Mouse (Mus musculus) forebrain, embryonic 14.5 days (tissue): ENCODE data around the gene BC035044. TPM values are rescaled to one million over a fixed set of nuclear protein-coding genes. Genes with fewer than 3 reads are reported as not detected.

Experiments
- ATAC-seq: fragments of 200-750 bp; cut with Nextera tagmentation; 2 replicates; pipeline ENCODE4 v1.8.0; 2017; ENCODE audit warnings: mild to moderate bottlenecking, moderate library complexity
- DNase-seq: peaks from one replicate; pipeline ENCODE4 v3.0.0-alpha.2; 2015; ENCODE audit warnings: low spot score
- H3K27ac ChIP-seq: fragments of 300-500 bp; sonication (generic); 2 replicates; pipeline ENCODE4 v1.5.1; 2014; ENCODE audit warnings: low read depth, mild to moderate bottlenecking, control low read depth, low read length, moderate library complexity
- H3K27me3 ChIP-seq: fragments of 300-500 bp; sonication (generic); replicated peaks from 2 replicates; pipeline ENCODE4 v1.6.1; 2014; ENCODE audit warnings: low read length, control low read depth, mixed read lengths; ENCODE audit not compliant: control insufficient read depth, insufficient read depth
- H3K36me3 ChIP-seq: fragments of 300-500 bp; sonication (generic); 2 replicates; pipeline ENCODE4 v1.6.1; 2014; ENCODE audit warnings: low read length, control low read depth; ENCODE audit not compliant: control insufficient read depth, insufficient read depth
- H3K4me1 ChIP-seq: fragments of 300-500 bp; sonication (generic); 2 replicates; pipeline ENCODE4 v1.6.1; 2014; ENCODE audit warnings: antibody characterized with exemption, low read length, control low read depth; ENCODE audit not compliant: control insufficient read depth, insufficient read depth
- H3K4me2 ChIP-seq: fragments of 300-500 bp; sonication (generic); 2 replicates; pipeline ENCODE4 v1.6.1; 2014; ENCODE audit warnings: mild to moderate bottlenecking, control low read depth, low read length
- H3K4me3 ChIP-seq: fragments of 300-500 bp; sonication (generic); 2 replicates; pipeline ENCODE4 v1.5.1; 2014; ENCODE audit warnings: low read depth, low read length, control low read depth
- H3K9ac ChIP-seq: fragments of 300-500 bp; sonication (generic); 2 replicates; pipeline ENCODE4 v1.6.1; 2014; ENCODE audit warnings: mild to moderate bottlenecking, low read length, control low read depth, moderate library complexity
- H3K9me3 ChIP-seq: fragments of 300-500 bp; sonication (generic); replicated peaks from 2 replicates; pipeline ENCODE4 v1.6.1; 2016; ENCODE audit warnings: low read length, control low read depth, mixed read lengths; ENCODE audit not compliant: control insufficient read depth
- WGBS: fragments of 180-500 bp; shearing (Covaris S2); extraction: QIAGEN DNeasy Blood & Tissue Kit; methylation state at CpG from one replicate; pipeline ENCODE4 v1.1.7; 2014; 5-methylcytosine and 5-hydroxymethylcytosine counted together
- polyA plus RNA-seq: library from polyadenylated mRNA; unstranded; fragments of >200 nt; fragmentation: Nextera tagmentation; extraction: Ambion mirVana; gene quantifications from 2 replicates; pipeline ENCODE4 v1.2.1, GENCODE M21; 2014

The BC035044 gene
- polyA plus RNA-seq, 1 experiment from 2014 or later: 0.65 TPM

DNA sequence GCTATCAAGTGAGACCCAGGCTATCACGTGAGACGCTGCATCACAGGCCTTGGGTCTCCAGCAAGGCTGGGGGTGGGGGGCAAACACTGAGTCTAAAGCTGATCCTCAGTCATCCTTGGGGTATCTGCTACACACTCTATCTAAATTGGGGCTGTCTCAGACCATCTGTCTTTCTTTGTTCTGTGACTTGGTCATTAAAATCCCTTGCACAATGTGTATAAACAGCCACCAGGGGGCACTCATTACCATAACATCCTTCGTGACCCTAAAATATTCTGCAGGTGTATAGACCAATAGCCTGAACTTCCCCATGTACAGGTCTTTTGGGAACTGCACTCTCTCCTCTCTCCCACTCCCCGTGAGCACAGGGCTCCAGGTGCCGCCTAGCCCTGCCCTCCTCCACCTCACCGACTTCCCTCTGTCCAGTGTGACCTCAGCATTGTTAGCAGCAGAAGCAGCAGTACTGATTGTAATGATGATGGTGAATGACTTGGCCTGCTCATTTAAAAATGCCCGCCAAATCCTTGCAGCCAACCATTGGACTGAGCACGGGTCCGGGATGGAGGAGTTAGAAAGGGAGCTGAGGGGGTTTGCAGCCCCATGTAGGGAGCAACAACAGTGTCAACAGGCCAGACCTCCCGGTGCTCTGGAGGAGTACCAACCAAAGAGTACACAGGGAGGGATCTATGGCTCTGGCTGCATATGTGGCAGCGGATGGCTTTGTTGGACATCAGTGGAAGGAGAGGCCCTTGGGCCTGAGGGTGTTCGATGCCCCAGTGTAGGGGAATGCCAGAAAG, 36.7 kb downstream of the BC035044 start:
- no peaks in the 10 kb centered on the region for H3K4me1 ChIP-seq
- peak overlapping the region; percentile 2; the same call in 1 of the 2 replicates for H3K4me2 ChIP-seq
- no peaks in the 10 kb centered on the region for H3K9me3 ChIP-seq
- H3K36me3 ChIP-seq: no peaks in the 10 kb centered on the region
- H3K27ac ChIP-seq: no peak overlapping the region
- DNase-seq: peak; percentile 76
- 42% methylated on average over 12 of the region's 12 CpGs for WGBS
- no peak overlapping the region for H3K4me3 ChIP-seq
- ATAC-seq: peak; percentile 73
- no peaks in the 10 kb centered on the region for H3K27me3 ChIP-seq
- no peak overlapping the region for H3K9ac ChIP-seq

GRCm38 (mm10) chr6:128852766-128853165, 38.2 kb downstream of the BC035044 start:
- H3K9ac ChIP-seq: no peak overlapping the region
- 99% methylated on average over 3 of the region's 3 CpGs for WGBS

DNA sequence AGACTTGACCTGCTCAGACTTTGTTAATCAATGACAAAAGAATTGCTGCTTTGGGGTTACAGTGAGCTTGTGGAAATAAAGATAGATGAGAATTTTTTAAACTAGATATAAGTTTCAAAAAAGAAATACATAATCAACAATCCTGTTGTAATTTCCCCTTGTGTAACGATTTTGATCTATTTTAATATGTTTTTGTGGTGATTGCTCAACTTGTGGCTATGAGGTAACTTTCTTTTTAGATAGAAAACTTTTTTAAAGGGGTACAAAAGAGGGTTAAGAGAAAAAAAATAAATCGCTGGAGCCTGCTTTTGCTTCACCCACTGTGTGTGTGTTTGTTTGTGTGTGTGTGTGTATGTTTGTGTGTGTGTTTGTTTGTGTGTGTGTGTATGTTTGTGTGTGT, 39.8 kb downstream of the BC035044 start:
- Histone ChIP-seq H3K36me3 (no peaks in the 10 kb centered on the region), H3K4me3 (no peak overlapping the region), H3K27me3 (no peaks in the 10 kb centered on the region), H3K27ac (no peak overlapping the region), H3K9me3 (no peaks in the 10 kb centered on the region), H3K9ac (no peak overlapping the region), H3K4me2 (no peak overlapping the region), H3K4me1 (no peaks in the 10 kb centered on the region)
- ATAC-seq (no peak), DNase-seq (no peak)
- WGBS: 87% methylated on average over 2 of the region's 2 CpGs

More at GRCm38 (mm10) chr6:128852766-128853165, 38.2 kb downstream of the BC035044 start:
- DNase-seq (no peak), ATAC-seq (no peak)
- no peak overlapping the region for H3K27ac ChIP-seq
- H3K4me3 ChIP-seq: no peak overlapping the region
- no peaks in the 10 kb centered on the region for H3K27me3 ChIP-seq
- no peaks in the 10 kb centered on the region for H3K9me3 ChIP-seq
- no peak overlapping the region for H3K4me2 ChIP-seq
- no peaks in the 10 kb centered on the region for H3K4me1 ChIP-seq
- H3K36me3 ChIP-seq: no peaks in the 10 kb centered on the region

- Histone ChIP-seq H3K4me2 (no peak overlapping the region), H3K9me3 (no peaks in the 10 kb centered on the region), H3K27me3 (no peaks in the 10 kb centered on the region), H3K4me3 (no peak overlapping the region), H3K27ac (no peak overlapping the region), H3K9ac (no peak overlapping the region), H3K36me3 (no peaks in the 10 kb centered on the region), H3K4me1 (no peaks in the 10 kb centered on the region)
- WGBS: 84% methylated on average over 2 of the region's 2 CpGs
- DNase-seq: no peak
- ATAC-seq: no peak
Measured at GRCm38 (mm10) chr6:128850671-128851070, 40.3 kb downstream of the BC035044 start.

- no peak overlapping the region for H3K4me3 ChIP-seq
- H3K36me3 ChIP-seq: no peaks in the 10 kb centered on the region
- peak; percentile 72 for DNase-seq
- ATAC-seq: no peak
- 48% methylated on average over 2 of the region's 2 CpGs for WGBS
- H3K27me3 ChIP-seq: no peaks in the 10 kb centered on the region
- no peaks in the 10 kb centered on the region for H3K4me1 ChIP-seq
- no peak overlapping the region for H3K27ac ChIP-seq
- no peak overlapping the region for H3K9ac ChIP-seq
- H3K4me2 ChIP-seq: no peak overlapping the region
- no peaks in the 10 kb centered on the region for H3K9me3 ChIP-seq
Measured at GRCm38 (mm10) chr6:128849902-128850301, 41.0 kb downstream of the BC035044 start.

DNA sequence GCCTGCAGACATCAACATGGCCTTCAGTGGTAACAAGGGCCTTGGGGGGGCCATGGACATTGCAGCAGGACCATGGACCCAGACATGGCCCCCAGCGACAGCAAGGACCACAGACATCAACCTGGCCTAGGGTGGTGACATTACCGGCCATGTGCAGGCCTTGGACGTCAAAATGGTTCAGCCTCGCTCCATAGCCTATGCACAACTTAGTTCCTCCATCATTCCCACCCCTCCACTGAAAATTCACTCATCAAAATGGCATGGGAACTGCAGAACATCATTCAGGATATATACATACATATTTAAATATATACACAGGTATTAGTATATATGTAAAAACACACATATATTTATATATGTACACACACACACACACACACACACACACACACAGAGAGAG, 43.5 kb downstream of the BC035044 start:
- WGBS: 88% methylated on average over 4 of the region's 4 CpGs
- H3K4me2 ChIP-seq: no peak overlapping the region
- no peaks in the 10 kb centered on the region for H3K9me3 ChIP-seq
- DNase-seq: no peak
- H3K27ac ChIP-seq: no peak overlapping the region
- ATAC-seq: no peak
- H3K4me3 ChIP-seq: no peak overlapping the region
- H3K4me1 ChIP-seq: peaks cover 6% of the 10 kb centered on the region
- H3K9ac ChIP-seq: no peak overlapping the region
- H3K27me3 ChIP-seq: no peaks in the 10 kb centered on the region
- H3K36me3 ChIP-seq: no peaks in the 10 kb centered on the region

- Histone ChIP-seq H3K36me3 (no peaks in the 10 kb centered on the region), H3K4me1 (peaks cover 6% of the 10 kb centered on the region), H3K4me2 (no peak overlapping the region), H3K9ac (no peak overlapping the region), H3K27ac (no peak overlapping the region), H3K9me3 (no peaks in the 10 kb centered on the region), H3K27me3 (no peaks in the 10 kb centered on the region), H3K4me3 (no peak overlapping the region)
- DNase-seq (no peak), ATAC-seq (no peak)
- 65% methylated on average over 6 of the region's 9 CpGs for WGBS
Measured at GRCm38 (mm10) chr6:128845998-128846542, 44.9 kb downstream of the BC035044 start.

GRCm38 (mm10) chr6:128845319-128845979, 45.5 kb downstream of the BC035044 start:
- Histone ChIP-seq H3K27me3 (no peaks in the 10 kb centered on the region), H3K27ac (no peak overlapping the region), H3K9me3 (no peaks in the 10 kb centered on the region), H3K4me3 (no peak overlapping the region), H3K4me1 (peaks cover 6% of the 10 kb centered on the region), H3K36me3 (no peaks in the 10 kb centered on the region), H3K9ac (no peak overlapping the region), H3K4me2 (no peak overlapping the region)
- WGBS: 23% methylated on average over 7 of the region's 7 CpGs
- ATAC-seq: no peak
- DNase-seq: peak; percentile 88

- Histone ChIP-seq H3K27ac (no peak overlapping the region), H3K36me3 (no peaks in the 10 kb centered on the region), H3K4me2 (peak overlapping the region; percentile 48), H3K9ac (no peak overlapping the region), H3K4me3 (no peak overlapping the region), H3K4me1 (peaks cover 6% of the 10 kb centered on the region), H3K27me3 (no peaks in the 10 kb centered on the region), H3K9me3 (no peaks in the 10 kb centered on the region)
- WGBS: 58% methylated on average over 5 of the region's 5 CpGs
- ATAC-seq (no peak), DNase-seq (no peak)
Measured at GRCm38 (mm10) chr6:128844586-128845080, 46.3 kb downstream of the BC035044 start.
